Mouse (Mus musculus): ENCODE measurements around the gene Usp30. TPM values are rescaled to one million over a fixed set of nuclear protein-coding genes. Genes with fewer than 3 reads are reported as not detected.

Usp30 gene
- polyA plus RNA-seq, 1 experiment from 2014 or later: 7.6 TPM

GRCm38 (mm10) chr5:114052246-114052761 lies 13.0 kb upstream of the Usp30 start:
- peak overlapping the region; percentile 25; the same call in 1 of the 2 replicates for H3K4me3 ChIP-seq (ENCODE audit: low read length)
- WGBS: 23% methylated on average over 9 of the region's 9 CpGs
- H3K9me3 ChIP-seq (replicated peaks; ENCODE audit: control insufficient read depth, low read length): 0 out of 2 replicates have a peak, but pooled peaks cover 2% of the 10 kb centered on the region
- H3K4me1 ChIP-seq (ENCODE audit: control insufficient read depth, insufficient read depth, low read length): 0 out of 2 replicates have a peak, but pooled peaks cover 5% of the 10 kb centered on the region
- H3K27ac ChIP-seq (ENCODE audit: low read length): peak overlapping the region; percentile 68
- no peaks in the 10 kb centered on the region for H3K27me3 ChIP-seq (ENCODE audit: control insufficient read depth, insufficient read depth, low read length)
- no peak overlapping the region for H3K9ac ChIP-seq (ENCODE audit: low read length)
- H3K4me2 ChIP-seq (ENCODE audit: low read depth, low read length): peak overlapping the region; percentile 55
- no peaks in the 10 kb centered on the region for H3K36me3 ChIP-seq (ENCODE audit: control insufficient read depth, insufficient read depth)
- peak; percentile 79 for ATAC-seq (replicated peaks; ENCODE audit: extremely low read depth, insufficient read depth, low FRiP score)

GRCm38 (mm10) chr5:114057129-114057731 lies 8.0 kb upstream of the Usp30 start:
- Histone ChIP-seq H3K9ac (ENCODE audit: low read length) (no peak overlapping the region), H3K27ac (ENCODE audit: low read length) (no peak overlapping the region), H3K4me2 (ENCODE audit: low read depth, low read length) (no peak overlapping the region), H3K9me3 (replicated peaks; ENCODE audit: control insufficient read depth, low read length) (peaks cover 3% of the 10 kb centered on the region; the same call in 1 of the 2 replicates), H3K27me3 (ENCODE audit: control insufficient read depth, insufficient read depth, low read length) (no peaks in the 10 kb centered on the region), H3K36me3 (ENCODE audit: control insufficient read depth, insufficient read depth) (no peaks in the 10 kb centered on the region), H3K4me3 (ENCODE audit: low read length) (no peak overlapping the region), H3K4me1 (ENCODE audit: control insufficient read depth, insufficient read depth, low read length) (no peaks in the 10 kb centered on the region)
- WGBS: 64% methylated on average over 9 of the region's 9 CpGs
- no peak for ATAC-seq (replicated peaks; ENCODE audit: extremely low read depth, insufficient read depth, low FRiP score)

- Histone ChIP-seq H3K27me3 (ENCODE audit: control insufficient read depth, insufficient read depth, low read length) (no peaks in the 10 kb centered on the region), H3K4me1 (ENCODE audit: control insufficient read depth, insufficient read depth, low read length) (no peaks in the 10 kb centered on the region), H3K4me3 (ENCODE audit: low read length) (no peak overlapping the region), H3K9ac (ENCODE audit: low read length) (no peak overlapping the region), H3K36me3 (ENCODE audit: control insufficient read depth, insufficient read depth) (no peaks in the 10 kb centered on the region), H3K4me2 (ENCODE audit: low read depth, low read length) (no peak overlapping the region), H3K9me3 (replicated peaks; ENCODE audit: control insufficient read depth, low read length) (peaks cover 3% of the 10 kb centered on the region; the same call in 1 of the 2 replicates), H3K27ac (ENCODE audit: low read length) (no peak overlapping the region)
- WGBS: 39% methylated on average over 7 of the region's 7 CpGs
- ATAC-seq (replicated peaks; ENCODE audit: extremely low read depth, insufficient read depth, low FRiP score): no peak
These were observed 3.6 kb upstream of the Usp30 start for GRCm38 (mm10) chr5:114061675-114062074.

- WGBS: 60% methylated on average over 4 of the region's 4 CpGs
- no peak overlapping the region for H3K27ac ChIP-seq (ENCODE audit: low read length)
- no peak overlapping the region for H3K4me3 ChIP-seq (ENCODE audit: low read length)
- H3K4me2 ChIP-seq (ENCODE audit: low read depth, low read length): no peak overlapping the region
- H3K27me3 ChIP-seq (ENCODE audit: control insufficient read depth, insufficient read depth, low read length): no peaks in the 10 kb centered on the region
- no peak for ATAC-seq (replicated peaks; ENCODE audit: extremely low read depth, insufficient read depth, low FRiP score)
- no peaks in the 10 kb centered on the region for H3K9me3 ChIP-seq (replicated peaks; ENCODE audit: control insufficient read depth, low read length)
- no peaks in the 10 kb centered on the region for H3K4me1 ChIP-seq (ENCODE audit: control insufficient read depth, insufficient read depth, low read length)
- no peaks in the 10 kb centered on the region for H3K36me3 ChIP-seq (ENCODE audit: control insufficient read depth, insufficient read depth)
- no peak overlapping the region for H3K9ac ChIP-seq (ENCODE audit: low read length)
These were observed 1.3 kb upstream of the Usp30 start for GRCm38 (mm10) chr5:114063958-114064357.

GRCm38 (mm10) chr5:114066601-114067000 lies 1.3 kb downstream of the Usp30 start:
- no peaks in the 10 kb centered on the region for H3K36me3 ChIP-seq (ENCODE audit: control insufficient read depth, insufficient read depth)
- no peak overlapping the region for H3K4me3 ChIP-seq (ENCODE audit: low read length)
- no peaks in the 10 kb centered on the region for H3K27me3 ChIP-seq (ENCODE audit: control insufficient read depth, insufficient read depth, low read length)
- H3K27ac ChIP-seq (ENCODE audit: low read length): no peak overlapping the region
- no peaks in the 10 kb centered on the region for H3K4me1 ChIP-seq (ENCODE audit: control insufficient read depth, insufficient read depth, low read length)
- H3K4me2 ChIP-seq (ENCODE audit: low read depth, low read length): no peak overlapping the region
- ATAC-seq (replicated peaks; ENCODE audit: extremely low read depth, insufficient read depth, low FRiP score): no peak
- peaks cover 2% of the 10 kb centered on the region; the same call in 1 of the 2 replicates for H3K9me3 ChIP-seq (replicated peaks; ENCODE audit: control insufficient read depth, low read length)
- whole genome bisulfite sequencing: 42% methylated on average over 6 of the region's 6 CpGs
- no peak overlapping the region for H3K9ac ChIP-seq (ENCODE audit: low read length)

GRCm38 (mm10) chr5:114067543-114067942 lies 2.3 kb downstream of the Usp30 start:
- no peak overlapping the region for H3K27ac ChIP-seq (ENCODE audit: low read length)
- H3K27me3 ChIP-seq (ENCODE audit: control insufficient read depth, insufficient read depth, low read length): no peaks in the 10 kb centered on the region
- no peak overlapping the region for H3K4me2 ChIP-seq (ENCODE audit: low read depth, low read length)
- H3K9me3 ChIP-seq (replicated peaks; ENCODE audit: control insufficient read depth, low read length): peaks cover 2% of the 10 kb centered on the region; the same call in 1 of the 2 replicates
- WGBS: 70% methylated on average over 9 of the region's 9 CpGs
- H3K9ac ChIP-seq (ENCODE audit: low read length): no peak overlapping the region
- no peak for ATAC-seq (replicated peaks; ENCODE audit: extremely low read depth, insufficient read depth, low FRiP score)
- no peak overlapping the region for H3K4me3 ChIP-seq (ENCODE audit: low read length)
- H3K36me3 ChIP-seq (ENCODE audit: control insufficient read depth, insufficient read depth): no peaks in the 10 kb centered on the region
- no peaks in the 10 kb centered on the region for H3K4me1 ChIP-seq (ENCODE audit: control insufficient read depth, insufficient read depth, low read length)

- Histone ChIP-seq H3K36me3 (ENCODE audit: control insufficient read depth, insufficient read depth) (no peaks in the 10 kb centered on the region), H3K9ac (ENCODE audit: low read length) (no peak overlapping the region), H3K4me1 (ENCODE audit: control insufficient read depth, insufficient read depth, low read length) (no peaks in the 10 kb centered on the region), H3K27me3 (ENCODE audit: control insufficient read depth, insufficient read depth, low read length) (no peaks in the 10 kb centered on the region), H3K27ac (ENCODE audit: low read length) (no peak overlapping the region), H3K4me2 (ENCODE audit: low read depth, low read length) (no peak overlapping the region), H3K9me3 (replicated peaks; ENCODE audit: control insufficient read depth, low read length) (peaks cover 2% of the 10 kb centered on the region; the same call in 1 of the 2 replicates), H3K4me3 (ENCODE audit: low read length) (no peak overlapping the region)
- WGBS: 70% methylated on average over 9 of the region's 9 CpGs
- ATAC-seq (replicated peaks; ENCODE audit: extremely low read depth, insufficient read depth, low FRiP score): no peak
These were observed 2.7 kb downstream of the Usp30 start for GRCm38 (mm10) chr5:114067982-114068381.

GRCm38 (mm10) chr5:114070858-114071257 lies 5.6 kb downstream of the Usp30 start:
- H3K4me1 ChIP-seq (ENCODE audit: control insufficient read depth, insufficient read depth, low read length): no peaks in the 10 kb centered on the region
- H3K36me3 ChIP-seq (ENCODE audit: control insufficient read depth, insufficient read depth): no peaks in the 10 kb centered on the region
- H3K27me3 ChIP-seq (ENCODE audit: control insufficient read depth, insufficient read depth, low read length): no peaks in the 10 kb centered on the region
- H3K4me3 ChIP-seq (ENCODE audit: low read length): no peak overlapping the region
- no peak for ATAC-seq (replicated peaks; ENCODE audit: extremely low read depth, insufficient read depth, low FRiP score)
- H3K9ac ChIP-seq (ENCODE audit: low read length): no peak overlapping the region
- no peak overlapping the region for H3K4me2 ChIP-seq (ENCODE audit: low read depth, low read length)
- H3K27ac ChIP-seq (ENCODE audit: low read length): no peak overlapping the region
- H3K9me3 ChIP-seq (replicated peaks; ENCODE audit: control insufficient read depth, low read length): peaks cover 2% of the 10 kb centered on the region; the same call in 1 of the 2 replicates
- WGBS: 88% methylated on average over 4 of the region's 4 CpGs

GRCm38 (mm10) chr5:114072262-114072661 lies 7.0 kb downstream of the Usp30 start:
- no peaks in the 10 kb centered on the region for H3K36me3 ChIP-seq (ENCODE audit: control insufficient read depth, insufficient read depth)
- no peak overlapping the region for H3K27ac ChIP-seq (ENCODE audit: low read length)
- H3K9ac ChIP-seq (ENCODE audit: low read length): no peak overlapping the region
- peaks cover 2% of the 10 kb centered on the region; the same call in 1 of the 2 replicates for H3K9me3 ChIP-seq (replicated peaks; ENCODE audit: control insufficient read depth, low read length)
- no peaks in the 10 kb centered on the region for H3K27me3 ChIP-seq (ENCODE audit: control insufficient read depth, insufficient read depth, low read length)
- no peak overlapping the region for H3K4me2 ChIP-seq (ENCODE audit: low read depth, low read length)
- no peaks in the 10 kb centered on the region for H3K4me1 ChIP-seq (ENCODE audit: control insufficient read depth, insufficient read depth, low read length)
- H3K4me3 ChIP-seq (ENCODE audit: low read length): no peak overlapping the region
- no peak for ATAC-seq (replicated peaks; ENCODE audit: extremely low read depth, insufficient read depth, low FRiP score)
- WGBS: 39% methylated on average over 2 of the region's 2 CpGs
